Mouse (Mus musculus) CD4-positive helper T cell, adult 2 months (primary cell): ENCODE data around the gene Tacr2.

Experiments
- DNase-seq: peaks from one replicate; pipeline ENCODE4 v3.0.0-alpha.2; 2012; ENCODE audit warnings: low read depth, missing footprints, low spot score

Tacr2 gene

DNA sequence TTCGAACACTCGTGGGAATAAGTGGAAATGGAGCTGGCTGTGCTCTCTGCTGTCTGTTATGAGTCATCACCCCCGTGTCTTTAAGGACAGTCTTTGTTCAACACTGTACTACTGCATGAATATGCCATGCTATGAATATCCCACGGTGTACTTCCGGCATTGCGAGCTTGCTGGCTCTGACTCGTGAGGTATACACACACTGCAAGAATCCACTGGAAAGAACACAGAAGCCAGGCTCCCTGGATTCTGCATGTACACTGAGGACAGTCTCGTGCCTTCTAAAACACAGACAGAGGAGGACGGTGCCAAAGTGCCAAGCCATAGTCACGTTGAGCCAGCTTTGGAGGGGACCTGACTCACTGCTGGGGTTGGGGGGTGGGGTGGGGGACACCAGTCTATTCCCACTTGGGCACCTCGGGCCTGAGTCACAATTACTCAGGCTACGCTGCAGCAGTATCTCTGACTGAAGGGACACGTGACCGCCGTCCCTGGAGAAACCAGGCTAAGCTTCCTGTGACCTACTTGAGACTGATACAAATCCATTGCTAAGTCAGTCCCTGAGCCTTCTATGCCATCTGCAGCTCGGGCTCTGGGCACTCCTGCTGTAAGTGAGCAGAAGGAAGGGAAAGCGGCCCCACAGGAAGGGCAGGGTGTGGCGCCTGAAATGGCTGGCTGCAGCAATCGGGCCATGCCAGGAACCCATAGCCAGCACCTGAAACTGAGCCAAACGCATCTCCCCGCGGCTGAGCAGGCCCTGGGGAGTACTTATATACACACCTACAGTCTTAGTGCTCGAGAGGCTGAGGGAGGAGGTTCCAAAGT lies 48.0 kb downstream of the Tacr2 start:
- DNase-seq = no peak

DNA sequence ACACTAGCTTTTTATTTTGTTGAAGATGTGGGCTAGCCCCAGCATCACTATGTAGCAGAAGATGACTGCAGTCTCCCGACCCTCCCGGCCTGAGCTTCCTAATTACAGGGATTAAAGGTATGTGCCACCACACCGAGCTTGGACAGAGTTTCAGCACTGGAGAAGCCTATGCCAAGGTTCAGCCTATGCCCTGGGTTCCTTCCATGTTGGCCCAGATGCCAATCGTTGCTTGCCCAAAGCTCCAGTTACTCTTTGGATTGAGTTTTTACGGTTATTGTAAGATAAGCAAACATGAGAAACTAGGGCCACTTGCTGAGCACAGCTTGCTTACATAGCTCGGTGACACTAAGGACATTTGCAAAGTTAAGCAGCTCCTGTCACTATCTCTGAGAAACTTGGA lies 52.9 kb downstream of the Tacr2 start:
- DNase-seq = no peak

DNA sequence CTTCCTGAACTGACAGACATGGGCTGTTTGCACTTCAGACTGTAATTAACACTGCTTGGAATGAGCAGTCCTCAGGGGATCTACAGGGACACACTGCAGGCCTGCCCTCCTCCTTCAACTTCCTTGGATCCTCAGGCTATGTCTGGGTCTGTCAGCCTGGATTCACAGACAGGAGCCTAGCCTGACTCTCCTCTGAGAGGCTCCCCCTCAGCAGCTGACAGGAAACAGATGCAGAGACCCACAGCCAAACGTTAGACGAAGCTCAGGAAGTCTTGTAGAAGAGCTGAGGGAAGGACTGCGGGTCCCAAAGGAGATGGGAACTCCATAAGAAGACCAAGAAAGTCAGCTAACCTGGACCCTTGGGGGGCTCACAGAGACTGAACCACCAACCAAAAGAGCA lies 54.2 kb downstream of the Tacr2 start:
- no peak for DNase-seq

DNA sequence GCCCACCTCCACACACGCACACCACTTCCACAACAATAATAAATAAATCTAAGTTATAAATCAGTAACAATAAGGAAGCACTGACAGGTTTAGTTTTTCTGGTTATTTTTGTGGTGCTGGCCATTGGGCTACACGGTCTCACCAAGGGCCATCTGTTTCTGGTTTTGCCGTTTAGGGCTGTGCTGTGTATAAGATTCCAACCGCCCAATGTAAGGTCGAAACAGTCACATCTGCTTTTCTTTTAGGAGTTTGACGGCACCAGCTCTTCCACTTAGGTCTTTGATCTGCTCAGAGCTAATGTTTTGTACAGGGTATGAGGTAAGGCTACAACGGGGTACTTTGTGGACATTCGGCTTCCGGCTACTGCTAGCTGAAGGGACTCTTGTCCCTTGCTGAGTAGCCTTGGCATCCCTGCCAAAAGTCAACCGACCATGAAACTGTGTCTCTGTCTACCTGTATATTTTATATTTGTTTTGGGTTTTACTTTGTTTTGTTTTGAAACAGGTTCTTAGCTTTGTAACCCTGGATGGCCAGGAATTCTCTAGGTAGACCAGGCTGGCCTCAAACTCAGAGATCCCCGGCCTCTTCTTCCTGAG lies 56.8 kb downstream of the Tacr2 start:
- no peak for DNase-seq

DNA sequence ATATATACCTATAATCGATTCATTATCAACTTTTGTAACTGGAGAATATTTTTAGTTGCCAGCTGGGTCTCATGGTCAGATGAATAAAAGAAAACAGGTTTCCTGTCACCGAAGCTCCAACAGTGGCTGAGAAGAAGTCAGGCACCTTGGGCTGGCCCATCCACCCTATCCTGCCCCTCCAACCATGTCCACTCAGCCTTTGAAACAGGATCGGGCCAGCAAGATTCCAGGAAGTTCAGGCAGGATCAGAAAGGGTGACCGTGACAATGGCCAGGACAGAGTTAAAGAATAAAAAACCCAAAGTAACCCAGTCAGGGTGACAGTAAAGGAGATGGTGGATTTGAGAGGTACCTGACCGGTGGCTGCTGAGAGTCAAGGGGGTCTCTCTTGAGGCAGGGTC lies 57.4 kb downstream of the Tacr2 start:
- DNase-seq = no peak

DNA sequence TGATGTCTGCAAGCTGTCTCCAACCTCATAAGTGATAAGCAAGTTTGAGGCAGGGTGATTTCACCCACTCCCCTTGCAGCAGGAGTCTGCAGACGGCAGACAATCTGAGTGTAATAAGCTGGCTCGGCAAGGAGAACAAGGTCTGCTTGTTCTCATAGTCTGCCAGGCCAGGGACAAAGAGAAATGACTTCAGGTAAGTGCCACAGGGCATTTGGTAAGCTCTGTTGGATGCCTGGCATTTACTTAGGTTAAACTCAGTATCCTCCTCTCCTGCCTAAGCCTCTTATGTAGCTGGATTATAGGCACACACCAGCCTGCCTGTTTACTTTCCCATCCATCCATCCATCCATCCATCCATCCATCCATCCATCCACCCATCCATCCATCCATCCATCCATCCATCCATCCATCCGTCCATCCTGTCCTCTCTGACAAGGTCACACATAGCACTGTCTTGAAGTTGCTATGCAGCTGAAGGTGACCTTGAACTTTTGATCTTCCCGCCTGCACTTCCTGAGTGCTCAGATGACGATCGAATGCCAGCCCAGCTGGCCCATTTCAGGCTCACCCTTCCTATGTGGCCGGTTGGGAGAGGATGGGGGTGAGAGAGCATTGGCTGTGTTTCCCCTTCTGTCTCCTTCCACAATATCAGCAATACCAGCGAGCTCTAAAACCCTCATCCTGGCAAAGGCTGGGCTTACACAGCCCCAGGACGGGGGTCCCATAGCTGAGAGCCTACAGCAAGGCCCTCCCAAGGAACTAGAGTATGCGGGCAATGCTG lies 58.2 kb downstream of the Tacr2 start:
- no peak for DNase-seq

DNA sequence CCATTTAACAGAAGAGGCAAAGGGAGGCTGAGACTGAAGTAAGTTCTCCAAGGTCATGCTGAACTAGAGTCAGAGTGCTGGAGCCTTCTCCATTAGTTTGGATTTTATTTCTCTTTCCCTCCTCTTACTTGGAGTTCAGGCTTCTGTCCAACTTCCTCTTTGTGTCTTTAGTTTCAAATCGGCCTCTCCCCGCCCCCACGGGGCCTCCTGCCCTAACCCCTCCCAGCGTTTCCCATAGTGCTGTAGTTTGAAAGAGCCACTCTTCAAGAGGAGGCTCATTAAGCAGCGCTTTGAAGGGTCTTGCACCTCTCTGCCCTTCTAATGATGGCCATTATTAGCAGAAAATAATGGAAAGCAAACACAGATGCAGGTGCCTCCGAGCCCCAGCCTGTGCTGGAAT lies 59.2 kb downstream of the Tacr2 start:
- no peak for DNase-seq

DNA sequence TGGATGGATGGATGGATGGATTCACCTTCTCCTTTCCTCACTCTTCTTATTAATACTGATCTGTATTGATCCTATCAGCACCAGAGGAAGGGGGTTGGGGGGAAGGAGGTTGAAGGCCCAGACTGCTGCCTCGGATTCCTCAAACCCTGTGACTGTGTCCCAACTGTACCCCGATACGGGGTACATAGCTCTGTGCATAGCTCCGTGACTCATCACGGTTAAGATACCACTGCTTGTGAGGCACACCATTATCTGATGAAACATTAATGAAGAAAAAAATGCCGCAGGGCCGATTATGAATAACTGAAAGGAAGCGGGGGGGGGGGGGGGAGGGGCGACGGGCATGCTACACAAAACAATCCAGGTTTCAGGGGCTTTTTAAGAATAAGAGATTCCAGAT lies 60.9 kb downstream of the Tacr2 start:
- DNase-seq = no peak

DNA sequence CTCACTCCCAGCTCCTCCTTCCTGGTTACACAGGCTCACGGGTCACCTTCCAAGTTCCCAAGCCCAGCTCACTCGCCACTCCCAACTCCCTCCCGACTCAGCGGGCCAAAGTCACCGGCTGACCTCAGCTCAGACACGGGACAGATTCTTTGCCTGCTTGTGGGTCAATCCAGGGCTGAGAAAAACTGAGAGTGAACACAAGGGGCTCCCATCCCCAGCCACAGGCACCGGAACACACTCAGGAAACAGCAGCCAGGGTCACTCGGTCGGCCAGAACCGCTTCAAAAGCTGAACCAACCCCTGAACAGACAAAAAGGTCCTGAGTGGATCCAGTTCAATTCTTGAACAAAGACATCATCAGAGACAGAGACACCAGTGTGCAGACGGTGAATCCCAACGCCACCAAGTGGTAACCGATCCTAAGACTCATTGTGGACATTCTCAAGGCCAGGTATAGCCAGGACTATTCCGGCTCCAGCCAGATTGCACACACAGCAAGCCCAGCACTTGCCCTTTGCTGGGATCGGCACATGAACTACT lies 61.7 kb downstream of the Tacr2 start:
- DNase-seq = no peak
